18 mouse cellular contexts compared by ENCODE assay signal in genomic region chr4:149936921-149937320, GRCm38 (mm10). TPM values are rescaled to one million over a fixed set of nuclear protein-coding genes. Genes with fewer than 3 reads are reported as not detected.
DNase-seq lines count a peak whose midpoint lies in the region; ATAC-seq and TF ChIP-seq lines count a peak whose summit lies in the region.
"Had no signal": no experiment of that assay in that cellular context is flagged by ENCODE, and none has a peak within 500 bp of the region (broad histone marks: within the 10 kb centered on the region; RNA-seq: fewer than 3 reads in every experiment).

No protein-coding gene starts in this region.

- H3K4me1 ChIP-seq in heart, postnatal 0 days (ENCODE audit: control insufficient read depth, insufficient read depth) = peaks cover 16% of the 10 kb centered on the region
- peaks cover 12% of the 10 kb centered on the region; the same call in 1 of the 2 replicates for H3K4me1 ChIP-seq in heart, embryonic 12.5 days (replicated peaks)
- H3K4me1 ChIP-seq in midbrain, embryonic 10.5 days = peaks cover 22% of the 10 kb centered on the region
- no peaks in the 10 kb centered on the region for H3K4me1 ChIP-seq in midbrain, embryonic 15.5 days
- peaks cover 15% of the 10 kb centered on the region for H3K4me1 ChIP-seq in intestine, embryonic 15.5 days (replicated peaks)

- no peak for TF ChIP-seq CTCF in heart, postnatal 0 days (IDR thresholded peaks at IDR 0.05; ENCODE audit: low read depth)

- H3K27ac ChIP-seq in heart, postnatal 0 days (ENCODE audit: low read depth) = no peak overlapping the region
- H3K27ac ChIP-seq in heart, embryonic 12.5 days (ENCODE audit: poor library complexity, severe bottlenecking) = no peak overlapping the region
- H3K27ac ChIP-seq in midbrain, embryonic 10.5 days (replicated peaks) = peak overlapping the region; percentile 38; the same call in 1 of the 2 replicates
- H3K27ac ChIP-seq in midbrain, embryonic 15.5 days = no peak overlapping the region
- H3K27ac ChIP-seq in intestine, embryonic 15.5 days = no peak overlapping the region
- H3K27ac ChIP-seq: heart, embryonic 13.5 days; hindbrain, embryonic 12.5 days; macrophage; neural tube, embryonic 12.5 days had no signal

- 0 out of 2 replicates have a peak, but pooled peaks have one; percentile 10 for ATAC-seq in heart, postnatal 0 days (ENCODE audit: insufficient read depth, low read depth)
- no peak for ATAC-seq in heart, embryonic 12.5 days (ENCODE audit: insufficient number of reproducible peaks, low FRiP score)
- no peak for ATAC-seq in midbrain, embryonic 15.5 days (replicated peaks)
- no peak for ATAC-seq in intestine, embryonic 15.5 days
- ATAC-seq: forebrain, embryonic 16.5 days had no signal

- 60% methylated on average over 5 of the region's 5 CpGs for WGBS in heart, postnatal 0 days
- 46% methylated on average over 5 of the region's 5 CpGs for WGBS in heart, embryonic 12.5 days
- 69% methylated on average over 5 of the region's 5 CpGs for WGBS in midbrain, embryonic 10.5 days
- 57% methylated on average over 5 of the region's 5 CpGs for WGBS in midbrain, embryonic 15.5 days
- WGBS in intestine, embryonic 15.5 days = 56% methylated on average over 5 of the region's 5 CpGs

- H3K27me3 ChIP-seq in heart, postnatal 0 days (ENCODE audit: control insufficient read depth, insufficient read depth, low read length) = no peaks in the 10 kb centered on the region
- peaks cover 13% of the 10 kb centered on the region; the same call in 1 of the 2 replicates for H3K27me3 ChIP-seq in heart, embryonic 12.5 days (replicated peaks)
- peaks cover 13% of the 10 kb centered on the region for H3K27me3 ChIP-seq in midbrain, embryonic 10.5 days (ENCODE audit: low read depth, poor library complexity, severe bottlenecking)
- no peaks in the 10 kb centered on the region for H3K27me3 ChIP-seq in midbrain, embryonic 15.5 days (replicated peaks)
- no peaks in the 10 kb centered on the region for H3K27me3 ChIP-seq in intestine, embryonic 15.5 days (replicated peaks)
- H3K27me3 ChIP-seq: neural tube, embryonic 12.5 days had no signal

- TF ChIP-seq EP300 in heart, postnatal 0 days (IDR thresholded peaks at IDR 0.05; ENCODE audit: low read depth) = no peak

- H3K9me3 ChIP-seq in heart, postnatal 0 days (replicated peaks; ENCODE audit: control insufficient read depth, low read length) = no peaks in the 10 kb centered on the region
- H3K9me3 ChIP-seq in heart, embryonic 12.5 days (replicated peaks) = peaks cover 2% of the 10 kb centered on the region; the same call in 1 of the 2 replicates
- peaks cover 3% of the 10 kb centered on the region; the same call in 1 of the 2 replicates for H3K9me3 ChIP-seq in midbrain, embryonic 10.5 days (replicated peaks)
- H3K9me3 ChIP-seq in midbrain, embryonic 15.5 days = no peaks in the 10 kb centered on the region
- no peaks in the 10 kb centered on the region for H3K9me3 ChIP-seq in intestine, embryonic 15.5 days
- H3K9me3 ChIP-seq: heart, embryonic 13.5 days; hindbrain, embryonic 12.5 days; neural tube, embryonic 12.5 days had no signal

- no peak overlapping the region for H3K4me2 ChIP-seq in heart, postnatal 0 days (ENCODE audit: low read depth, low read length)
- no peak overlapping the region for H3K4me2 ChIP-seq in heart, embryonic 12.5 days
- no peak overlapping the region for H3K4me2 ChIP-seq in midbrain, embryonic 15.5 days
- no peak overlapping the region for H3K4me2 ChIP-seq in intestine, embryonic 15.5 days (replicated peaks)
- H3K4me2 ChIP-seq: heart, embryonic 13.5 days; hindbrain, embryonic 12.5 days; neural tube, embryonic 12.5 days had no signal

- no peak overlapping the region for H3K9ac ChIP-seq in heart, postnatal 0 days (replicated peaks; ENCODE audit: low read depth, low read length)
- no peak overlapping the region for H3K9ac ChIP-seq in heart, embryonic 12.5 days
- no peak overlapping the region for H3K9ac ChIP-seq in midbrain, embryonic 15.5 days
- H3K9ac ChIP-seq in intestine, embryonic 15.5 days = no peak overlapping the region
- H3K9ac ChIP-seq: heart, embryonic 13.5 days; hindbrain, embryonic 12.5 days; neural tube, embryonic 12.5 days had no signal

- DNase-seq in heart, postnatal 0 days (ENCODE audit: low spot score) = no peak
- no peak for DNase-seq in midbrain, embryonic 10.5 days (ENCODE audit: low spot score)
- peak; percentile 94 for DNase-seq in ZHBTc4 (ENCODE audit: low read depth, low spot score)
- no peak for DNase-seq in adrenal gland, adult (ENCODE audit: inconsistent age in 2 of 2, low spot score in 1 of 2)
- DNase-seq: adrenal gland, adult 2 months; cerebellum, adult 11-12 months; layer of hippocampus, adult 9-11 months; midbrain, embryonic 14.5 days; thymus, adult 2 months had no signal

- no peaks in the 10 kb centered on the region for H3K36me3 ChIP-seq in heart, postnatal 0 days (replicated peaks; ENCODE audit: control insufficient read depth, insufficient read depth, low read length)
- H3K36me3 ChIP-seq in heart, embryonic 12.5 days = no peaks in the 10 kb centered on the region
- H3K36me3 ChIP-seq in midbrain, embryonic 10.5 days = no peaks in the 10 kb centered on the region
- no peaks in the 10 kb centered on the region for H3K36me3 ChIP-seq in midbrain, embryonic 15.5 days (replicated peaks)
- no peaks in the 10 kb centered on the region for H3K36me3 ChIP-seq in intestine, embryonic 15.5 days
- H3K36me3 ChIP-seq: heart, embryonic 13.5 days; hindbrain, embryonic 12.5 days had no signal

- no peak overlapping the region for H3K4me3 ChIP-seq in heart, postnatal 0 days (ENCODE audit: low read depth, low read length)
- no peak overlapping the region for H3K4me3 ChIP-seq in heart, embryonic 12.5 days
- no peak overlapping the region for H3K4me3 ChIP-seq in midbrain, embryonic 10.5 days
- H3K4me3 ChIP-seq in midbrain, embryonic 15.5 days = no peak overlapping the region
- no peak overlapping the region for H3K4me3 ChIP-seq in intestine, embryonic 15.5 days (replicated peaks)
- H3K4me3 ChIP-seq: heart, embryonic 13.5 days; hindbrain, embryonic 12.5 days; neural tube, embryonic 12.5 days had no signal

RNA-seq across cellular contexts. Expression of gene Spsb1, which starts 17.9 kb away (rescaled TPM):
- 13.2 and 19.3 TPM in 2 replicates for total RNA-seq in heart, postnatal 0 days (2014; rRNA removed; ENCODE audit: low replicate concordance)
- polyA plus RNA-seq in heart, postnatal 0 days (2015; fragmentation: Nextera tagmentation; extraction: Ambion mirVana) = 14.4 and 15.2 TPM in 2 replicates
- 5.4 and 5.7 TPM in 2 replicates for polyA plus RNA-seq in heart, embryonic 12.5 days (2016; fragmentation: Nextera tagmentation; extraction: Ambion mirVana)
- polyA plus RNA-seq in midbrain, embryonic 10.5 days (2016; fragmentation: Nextera tagmentation; extraction: Ambion mirVana) = 8.3 and 8.7 TPM in 2 replicates
- polyA plus RNA-seq in midbrain, embryonic 15.5 days (2015; fragmentation: Nextera tagmentation; extraction: Ambion mirVana) = 4.8 and 5.2 TPM in 2 replicates
- 17.0 and 18.2 TPM in 2 replicates for polyA plus RNA-seq in intestine, embryonic 15.5 days (2015; fragmentation: Nextera tagmentation; extraction: Ambion mirVana)
- total RNA-seq: common myeloid progenitor, adult 5-6 weeks had no signal
